Mouse (Mus musculus) liver, postnatal 0 days (tissue): ENCODE results near the gene Nipsnap3a. TPM values are rescaled to one million over a fixed set of nuclear protein-coding genes. Genes with fewer than 3 reads are reported as not detected.
A peak's percentile ranks its signal among the peaks of the same experiment; 100 is the strongest.

Experiments
- ATAC-seq: fragments of 200-750 bp; cut with Nextera tagmentation; 2 replicates; pipeline ENCODE4 v1.8.0; 2017; ENCODE audit warnings: mild to moderate bottlenecking, moderate library complexity
- DNase-seq: peaks from one replicate; pipeline ENCODE4 v3.0.0-alpha.2; 2016
- H3K27ac ChIP-seq: fragments of 300-500 bp; sonication (generic); 2 replicates; pipeline ENCODE4 v1.5.1; 2014; ENCODE audit warnings: antibody characterized with exemption, moderate library complexity, mild to moderate bottlenecking, low read depth
- H3K27me3 ChIP-seq: fragments of 300-500 bp; sonication (generic); 2 replicates; pipeline ENCODE4 v1.6.1; 2014; ENCODE audit warnings: low read length, control low read depth, mixed read lengths; ENCODE audit not compliant: insufficient read depth
- H3K36me3 ChIP-seq: fragments of 300-500 bp; sonication (generic); replicated peaks from 2 replicates; pipeline ENCODE4 v1.6.1; 2014; ENCODE audit warnings: mild to moderate bottlenecking, control low read depth, low read length, moderate library complexity, mixed read lengths; ENCODE audit not compliant: insufficient read depth
- H3K4me1 ChIP-seq: fragments of 300-500 bp; sonication (generic); 2 replicates; pipeline ENCODE4 v1.6.1; 2014; ENCODE audit warnings: antibody characterized with exemption, mild to moderate bottlenecking, control low read depth; ENCODE audit not compliant: insufficient read depth
- H3K4me2 ChIP-seq: fragments of 300-500 bp; sonication (generic); 2 replicates; pipeline ENCODE4 v1.6.1; 2014; ENCODE audit warnings: low read depth, mild to moderate bottlenecking, low read length, moderate library complexity, mixed read lengths
- H3K4me3 ChIP-seq: fragments of 300-500 bp; sonication (generic); 2 replicates; pipeline ENCODE4 v1.5.1; 2014; ENCODE audit warnings: low read depth, low read length
- H3K9ac ChIP-seq: fragments of 300-500 bp; sonication (generic); replicated peaks from 2 replicates; pipeline ENCODE4 v1.6.1; 2014; ENCODE audit warnings: mild to moderate bottlenecking, moderate library complexity
- H3K9me3 ChIP-seq: fragments of 300-500 bp; sonication (generic); 2 replicates; pipeline ENCODE4 v1.6.1; 2016; ENCODE audit warnings: mild to moderate bottlenecking, control low read depth, low read length, mixed read lengths
- CTCF ChIP-seq: sonication (generic); IDR thresholded peaks from 2 replicates; pipeline ENCODE4 v1.5.1; 2016; ENCODE audit warnings: antibody characterized with exemption, low read depth
- EP300 ChIP-seq: IDR thresholded peaks from 2 replicates; pipeline ENCODE4 v1.6.1; 2016; ENCODE audit warnings: antibody characterized with exemption, low read depth, mild to moderate bottlenecking
- WGBS: fragments of 180-500 bp; shearing (Covaris S2); extraction: QIAGEN DNeasy Blood & Tissue Kit; methylation state at CpG from one replicate; pipeline ENCODE4 v1.1.7; 2014; ENCODE audit not compliant: insufficient replicate concordance; 5-methylcytosine and 5-hydroxymethylcytosine counted together
- polyA plus RNA-seq: library from polyadenylated mRNA; unstranded; fragments of >200 nt; fragmentation: Nextera tagmentation; extraction: Ambion mirVana; gene quantifications from 2 replicates; pipeline ENCODE4 v1.2.1, GENCODE M21; 2015

The Nipsnap3a gene
- not detected in 2 replicates for polyA plus RNA-seq

- H3K9ac ChIP-seq: no peak within 1 kb of the TSS
- H3K9me3 ChIP-seq: peaks cover 5% of the 10 kb centered on the region; the same call in 1 of the 2 replicates
- no peak within 1 kb of the TSS for H3K27ac ChIP-seq
- H3K4me2 ChIP-seq: no peak within 1 kb of the TSS
- no peaks in the 10 kb centered on the region for H3K27me3 ChIP-seq
- H3K36me3 ChIP-seq: no peaks in the 10 kb centered on the region
- DNase-seq (no peak), ATAC-seq (no peak)
- no peaks in the 10 kb centered on the region for H3K4me1 ChIP-seq
- H3K4me3 ChIP-seq: no peak within 1 kb of the TSS
- WGBS: 40% methylated on average over 12 of the region's 12 CpGs
- TF ChIP-seq CTCF (no peak), EP300 (no peak)
These were observed at the start of gene Nipsnap3a for GRCm38 (mm10) chr4:52989248-52989647. Nipsnap3a (plus strand) TSS chr4:52989272.

- no peak overlapping the region for H3K27ac ChIP-seq
- H3K4me1 ChIP-seq: no peaks in the 10 kb centered on the region
- H3K9ac ChIP-seq: no peak overlapping the region
- H3K27me3 ChIP-seq: no peaks in the 10 kb centered on the region
- no peak overlapping the region for H3K4me2 ChIP-seq
- no peaks in the 10 kb centered on the region for H3K36me3 ChIP-seq
- DNase-seq (no peak), ATAC-seq (no peak)
- TF ChIP-seq EP300: no peak
- TF ChIP-seq CTCF: no peak
- H3K4me3 ChIP-seq: no peak overlapping the region
- no peaks in the 10 kb centered on the region for H3K9me3 ChIP-seq
These were observed 42.4 kb upstream of the Nipsnap3a start for GRCm38 (mm10) chr4:52946665-52947064.

GRCm38 (mm10) chr4:52949005-52949404 is 40.1 kb upstream of the Nipsnap3a start:
- ATAC-seq (no peak), DNase-seq (no peak)
- no peak overlapping the region for H3K4me2 ChIP-seq
- no peak overlapping the region for H3K9ac ChIP-seq
- no peak overlapping the region for H3K27ac ChIP-seq
- no peaks in the 10 kb centered on the region for H3K9me3 ChIP-seq
- H3K4me1 ChIP-seq: no peaks in the 10 kb centered on the region
- H3K27me3 ChIP-seq: no peaks in the 10 kb centered on the region
- no peaks in the 10 kb centered on the region for H3K36me3 ChIP-seq
- H3K4me3 ChIP-seq: no peak overlapping the region
- no peak for TF ChIP-seq EP300
- no peak for TF ChIP-seq CTCF
- WGBS: 69% methylated on average over 2 of the region's 2 CpGs

- ATAC-seq (no peak), DNase-seq (peak; percentile 21)
- 46% methylated on average over 4 of the region's 4 CpGs for WGBS
- Histone ChIP-seq H3K4me1 (no peaks in the 10 kb centered on the region), H3K4me2 (no peak overlapping the region), H3K36me3 (no peaks in the 10 kb centered on the region), H3K4me3 (no peak overlapping the region), H3K27ac (no peak overlapping the region), H3K9ac (no peak overlapping the region), H3K27me3 (no peaks in the 10 kb centered on the region), H3K9me3 (no peaks in the 10 kb centered on the region)
- TF ChIP-seq EP300 (no peak), CTCF (peak; percentile 58)
These were observed 30.4 kb upstream of the Nipsnap3a start for GRCm38 (mm10) chr4:52958693-52959092.

GRCm38 (mm10) chr4:52964247-52964646 is 24.8 kb upstream of the Nipsnap3a start, which contains the start of gene Olfr270:
Olfr270 (plus strand) TSS chr4:52964547.
- Histone ChIP-seq H3K27me3 (no peaks in the 10 kb centered on the region), H3K4me1 (no peaks in the 10 kb centered on the region), H3K9me3 (no peaks in the 10 kb centered on the region), H3K27ac (no peak within 1 kb of the TSS), H3K4me2 (no peak within 1 kb of the TSS), H3K36me3 (no peaks in the 10 kb centered on the region), H3K4me3 (no peak within 1 kb of the TSS), H3K9ac (no peak within 1 kb of the TSS)
- ATAC-seq: no peak
- no peak for DNase-seq
- TF ChIP-seq CTCF (no peak), EP300 (no peak)

- peaks cover 2% of the 10 kb centered on the region; the same call in 1 of the 2 replicates for H3K9me3 ChIP-seq
- H3K9ac ChIP-seq: no peak overlapping the region
- no peaks in the 10 kb centered on the region for H3K36me3 ChIP-seq
- TF ChIP-seq EP300: no peak
- TF ChIP-seq CTCF: peak; percentile 61
- H3K27ac ChIP-seq: no peak overlapping the region
- ATAC-seq (no peak; the same call in 1 of the 2 replicates), DNase-seq (no peak)
- no peak overlapping the region for H3K4me3 ChIP-seq
- no peaks in the 10 kb centered on the region for H3K27me3 ChIP-seq
- H3K4me2 ChIP-seq: no peak overlapping the region
- no peaks in the 10 kb centered on the region for H3K4me1 ChIP-seq
- WGBS: 68% methylated on average over 2 of the region's 2 CpGs
These were observed 3.9 kb upstream of the Nipsnap3a start for GRCm38 (mm10) chr4:52985216-52985615.

GRCm38 (mm10) chr4:52986266-52986665 is 2.8 kb upstream of the Nipsnap3a start:
- Histone ChIP-seq H3K36me3 (no peaks in the 10 kb centered on the region), H3K4me1 (no peaks in the 10 kb centered on the region), H3K27me3 (no peaks in the 10 kb centered on the region), H3K4me3 (no peak overlapping the region), H3K9ac (no peak overlapping the region), H3K9me3 (peaks cover 5% of the 10 kb centered on the region; the same call in 1 of the 2 replicates), H3K4me2 (no peak overlapping the region), H3K27ac (no peak overlapping the region)
- 66% methylated on average over 2 of the region's 2 CpGs for WGBS
- DNase-seq: no peak
- TF ChIP-seq EP300 (no peak), CTCF (no peak)
- ATAC-seq: no peak
